Mouse (Mus musculus): ENCODE measurements around the gene Gsk3b. TPM values are rescaled to one million over a fixed set of nuclear protein-coding genes. Genes with fewer than 3 reads are reported as not detected.
A peak's percentile ranks its signal among the peaks of the same experiment; 100 is the strongest.
"Not testable (repeated sequence)": the region's sequence is repeated elsewhere in the genome, so short reads cannot be mapped to it uniquely, and the experiment has no call there.

The Gsk3b gene
- polyA plus RNA-seq, 1 experiment from 2014 or later, result 157 TPM

DNA sequence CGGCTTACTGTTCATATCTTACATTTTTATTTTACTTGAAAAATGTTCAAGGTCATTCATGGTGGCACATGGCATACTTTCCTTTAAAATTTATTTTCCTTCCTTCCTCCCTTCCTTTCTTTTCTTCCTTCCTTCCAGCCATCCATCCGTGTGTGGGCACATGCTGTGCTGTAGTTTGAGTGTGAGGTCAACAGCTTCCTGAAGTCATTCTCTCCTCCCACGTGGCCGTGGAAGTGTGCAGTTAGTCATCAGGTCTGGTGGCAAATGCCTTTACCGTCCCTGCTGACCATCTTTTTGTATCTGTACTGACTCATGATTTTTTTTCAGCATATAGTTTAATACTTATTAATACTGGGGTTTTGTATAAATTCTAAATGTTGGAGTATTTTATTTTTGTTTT is 21.8 kb downstream of the Gsk3b start:
- Histone ChIP-seq H3K9ac (no peak overlapping the region), H3K4me1 (replicated peaks) (peaks cover 30% of the 10 kb centered on the region), H3K27me3 (no peaks in the 10 kb centered on the region), H3K9me3 (no peaks in the 10 kb centered on the region), H3K4me2 (no peak overlapping the region), H3K4me3 (no peak overlapping the region), H3K27ac (no peak overlapping the region), H3K36me3 (peaks cover 8% of the 10 kb centered on the region; the same call in 1 of the 2 replicates)
- no peak for ATAC-seq (ENCODE audit: low FRiP score)
- 63% methylated on average over 5 of the region's 5 CpGs for WGBS

- no peak for ATAC-seq (ENCODE audit: low FRiP score)
Measured at GRCm38 (mm10) chr16:38114074-38114473, 25.3 kb downstream of the Gsk3b start.

DNA sequence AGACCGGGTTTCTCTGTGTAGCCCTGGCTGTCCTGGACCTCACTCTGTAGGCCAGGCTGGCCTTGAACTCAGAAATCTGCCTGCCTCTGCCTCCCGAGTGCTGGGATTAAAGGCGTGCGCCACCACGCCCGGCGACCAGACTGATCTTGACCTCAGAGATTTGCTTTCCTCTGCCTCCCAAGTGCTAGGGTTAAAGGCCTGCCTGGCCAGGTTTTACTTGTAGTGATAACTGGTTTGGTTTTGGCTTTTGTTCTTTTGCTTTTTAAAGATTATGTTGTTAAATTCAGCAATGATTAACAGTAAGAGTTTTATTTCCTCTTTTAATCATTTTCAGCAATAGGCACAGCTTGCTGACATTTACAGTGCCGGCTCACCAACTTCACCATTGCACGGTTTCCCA is 29.1 kb downstream of the Gsk3b start:
- H3K4me3 ChIP-seq; ATAC-seq (ENCODE audit: low FRiP score); H3K27ac ChIP-seq; H3K4me2 ChIP-seq; H3K9me3 ChIP-seq; H3K36me3 ChIP-seq; H3K9ac ChIP-seq; H3K27me3 ChIP-seq: not testable (repeated sequence)
- H3K4me1 ChIP-seq (replicated peaks), result peaks cover 36% of the 10 kb centered on the region
- 93% methylated on average over 9 of the region's 9 CpGs for WGBS

More at GRCm38 (mm10) chr16:38114074-38114473, 25.3 kb downstream of the Gsk3b start:
- Histone ChIP-seq H3K4me3 (no peak overlapping the region), H3K4me2 (no peak overlapping the region), H3K9ac (no peak overlapping the region), H3K4me1 (replicated peaks) (peaks cover 37% of the 10 kb centered on the region), H3K36me3 (peaks cover 8% of the 10 kb centered on the region; the same call in 1 of the 2 replicates), H3K27me3 (no peaks in the 10 kb centered on the region), H3K27ac (peak overlapping the region; percentile 4; the same call in 1 of the 2 replicates), H3K9me3 (no peaks in the 10 kb centered on the region)
- WGBS, result 93% methylated on average over 2 of the region's 2 CpGs

DNA sequence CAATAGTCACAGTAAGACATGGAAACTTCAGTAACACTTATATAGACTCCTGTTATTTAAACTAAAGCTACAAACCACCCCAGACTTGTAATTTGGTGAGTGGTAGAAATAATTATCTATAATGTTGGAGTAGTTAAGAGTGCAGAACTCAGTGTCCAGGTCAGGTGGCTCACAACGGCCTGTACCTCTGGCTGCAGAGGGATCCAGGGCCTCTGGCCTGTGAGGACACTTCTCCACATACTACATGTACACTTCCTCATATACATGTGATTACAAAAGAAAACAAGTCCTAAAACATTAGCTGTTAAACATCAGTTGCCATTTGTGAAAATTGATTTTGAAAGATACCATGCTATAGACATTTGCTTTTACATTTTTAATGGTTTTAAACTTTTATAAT is 29.9 kb downstream of the Gsk3b start:
- H3K9ac ChIP-seq, result no peak overlapping the region
- no peak for ATAC-seq (ENCODE audit: low FRiP score)
- peaks cover 7% of the 10 kb centered on the region; the same call in 1 of the 2 replicates for H3K36me3 ChIP-seq
- H3K27ac ChIP-seq, result no peak overlapping the region
- H3K4me2 ChIP-seq, result no peak overlapping the region
- WGBS, result 85% methylated on average over 1 of the region's 1 CpGs
- no peak overlapping the region for H3K4me3 ChIP-seq
- peaks cover 36% of the 10 kb centered on the region for H3K4me1 ChIP-seq (replicated peaks)
- H3K27me3 ChIP-seq, result no peaks in the 10 kb centered on the region
- no peaks in the 10 kb centered on the region for H3K9me3 ChIP-seq

- Histone ChIP-seq H3K27me3 (no peaks in the 10 kb centered on the region), H3K4me3 (no peak overlapping the region), H3K9me3 (no peaks in the 10 kb centered on the region), H3K9ac (no peak overlapping the region), H3K4me1 (replicated peaks) (peaks cover 30% of the 10 kb centered on the region), H3K27ac (no peak overlapping the region), H3K4me2 (no peak overlapping the region), H3K36me3 (peaks cover under 1% of the 10 kb centered on the region; the same call in 1 of the 2 replicates)
- WGBS, result 95% methylated on average over 5 of the region's 5 CpGs
- ATAC-seq (ENCODE audit: low FRiP score), result no peak
Measured at GRCm38 (mm10) chr16:38119286-38119685, 30.5 kb downstream of the Gsk3b start.

GRCm38 (mm10) chr16:38129171-38129570 is 40.4 kb downstream of the Gsk3b start:
- H3K9me3 ChIP-seq, result no peaks in the 10 kb centered on the region
- no peak for ATAC-seq (ENCODE audit: low FRiP score)
- H3K9ac ChIP-seq, result no peak overlapping the region
- 74% methylated on average over 5 of the region's 5 CpGs for WGBS
- H3K4me2 ChIP-seq, result no peak overlapping the region
- H3K36me3 ChIP-seq, result no peaks in the 10 kb centered on the region
- H3K4me3 ChIP-seq, result no peak overlapping the region
- H3K27me3 ChIP-seq, result no peaks in the 10 kb centered on the region
- no peak overlapping the region for H3K27ac ChIP-seq
- H3K4me1 ChIP-seq (replicated peaks), result peaks cover 42% of the 10 kb centered on the region

DNA sequence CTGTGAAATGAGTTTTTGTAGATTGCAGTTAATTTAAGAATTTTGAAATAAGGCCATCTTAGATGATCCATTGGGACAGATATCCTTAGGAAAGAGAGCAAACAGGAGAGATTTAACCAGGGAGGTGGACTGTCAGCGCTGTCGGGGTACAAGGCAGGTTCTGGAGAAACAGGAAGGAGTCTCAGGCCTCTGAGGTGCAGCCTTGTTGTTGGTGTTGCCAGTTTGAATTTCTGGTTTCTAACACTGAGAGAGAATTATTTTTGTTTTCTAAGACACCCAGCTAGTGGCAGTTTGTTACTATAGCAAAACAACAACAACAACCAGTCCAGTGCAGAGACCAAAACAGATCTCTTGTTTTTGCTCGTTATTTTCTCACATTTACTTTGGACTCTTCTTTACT is 42.2 kb downstream of the Gsk3b start:
- no peak for ATAC-seq (ENCODE audit: low FRiP score)
- Histone ChIP-seq H3K9ac (no peak overlapping the region), H3K27ac (no peak overlapping the region), H3K4me2 (no peak overlapping the region), H3K9me3 (no peaks in the 10 kb centered on the region), H3K4me3 (no peak overlapping the region), H3K27me3 (no peaks in the 10 kb centered on the region), H3K36me3 (no peaks in the 10 kb centered on the region), H3K4me1 (replicated peaks) (peaks cover 43% of the 10 kb centered on the region)
- 87% methylated on average over 3 of the region's 3 CpGs for WGBS

DNA sequence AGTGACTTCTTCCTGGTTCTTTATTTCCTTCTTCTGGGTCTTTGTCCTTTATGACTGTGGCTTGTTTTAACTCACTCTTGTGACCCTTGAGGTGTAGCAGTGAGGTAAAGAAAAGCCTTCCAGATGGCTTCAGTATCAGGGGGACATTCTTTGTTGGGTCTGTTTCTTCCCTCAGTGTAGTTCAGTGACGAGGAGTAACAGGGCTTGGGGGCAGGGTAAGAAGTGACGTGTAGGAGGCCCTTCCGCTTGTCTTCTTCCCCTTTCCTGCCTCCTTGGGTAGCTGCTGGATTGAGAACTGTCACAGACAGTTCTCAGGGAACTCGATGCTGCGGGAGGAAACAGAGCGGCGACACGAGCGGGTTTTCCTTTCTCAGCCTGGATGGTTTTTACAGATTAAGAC is 43.0 kb downstream of the Gsk3b start:
- Histone ChIP-seq H3K9ac (no peak overlapping the region), H3K9me3 (no peaks in the 10 kb centered on the region), H3K27ac (peak overlapping the region; percentile 52; the same call in 1 of the 2 replicates), H3K4me3 (no peak overlapping the region), H3K36me3 (no peaks in the 10 kb centered on the region), H3K27me3 (no peaks in the 10 kb centered on the region), H3K4me2 (0 out of 2 replicates have a peak overlapping the region, but pooled peaks have one; percentile 15), H3K4me1 (replicated peaks) (peaks cover 42% of the 10 kb centered on the region)
- WGBS, result 34% methylated on average over 9 of the region's 9 CpGs
- no peak for ATAC-seq (ENCODE audit: low FRiP score)

DNA sequence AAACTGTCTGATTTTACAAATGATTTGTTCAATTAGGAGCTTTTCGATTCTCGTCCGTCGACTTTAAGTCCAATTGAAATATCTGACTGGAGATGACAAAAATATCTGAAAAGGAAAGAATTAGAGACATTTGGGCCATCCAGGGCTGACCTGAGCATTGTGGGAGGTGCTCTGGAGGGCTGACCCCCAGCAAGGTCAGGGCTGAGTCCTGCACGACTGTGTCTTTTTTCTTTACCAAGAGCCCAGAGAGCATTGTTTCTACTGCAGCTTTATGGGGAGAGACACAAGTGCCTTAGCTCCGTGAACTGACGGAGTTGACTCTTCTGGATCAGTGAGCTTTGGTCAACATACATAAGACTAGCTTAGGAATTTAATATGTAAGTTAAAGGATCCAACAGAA is 43.4 kb downstream of the Gsk3b start:
- H3K27ac ChIP-seq, result peak overlapping the region; percentile 52; the same call in 1 of the 2 replicates

GRCm38 (mm10) chr16:38137296-38137695 is 48.5 kb downstream of the Gsk3b start:
- Histone ChIP-seq H3K4me3 (no peak overlapping the region), H3K27ac (0 out of 2 replicates have a peak overlapping the region, but pooled peaks have one; percentile 35), H3K4me1 (replicated peaks) (peaks cover 52% of the 10 kb centered on the region), H3K4me2 (no peak overlapping the region), H3K9ac (no peak overlapping the region), H3K27me3 (no peaks in the 10 kb centered on the region), H3K9me3 (no peaks in the 10 kb centered on the region), H3K36me3 (no peaks in the 10 kb centered on the region)
- ATAC-seq (ENCODE audit: low FRiP score), result no peak
- WGBS, result 39% methylated on average over 5 of the region's 5 CpGs

More for the DNA sequence above, 43.4 kb downstream of the Gsk3b start:
- Histone ChIP-seq H3K4me1 (replicated peaks) (peaks cover 45% of the 10 kb centered on the region), H3K4me2 (0 out of 2 replicates have a peak overlapping the region, but pooled peaks have one; percentile 15), H3K9me3 (no peaks in the 10 kb centered on the region), H3K36me3 (no peaks in the 10 kb centered on the region), H3K27me3 (no peaks in the 10 kb centered on the region), H3K9ac (no peak overlapping the region), H3K4me3 (no peak overlapping the region)
- no peak for ATAC-seq (ENCODE audit: low FRiP score)
- WGBS, result 50% methylated on average over 7 of the region's 7 CpGs

- Histone ChIP-seq H3K4me1 (replicated peaks) (peaks cover 10% of the 10 kb centered on the region), H3K9ac (no peak overlapping the region), H3K4me3 (no peak overlapping the region), H3K9me3 (no peaks in the 10 kb centered on the region), H3K27ac (no peak overlapping the region), H3K27me3 (no peaks in the 10 kb centered on the region), H3K4me2 (no peak overlapping the region), H3K36me3 (peaks cover 7% of the 10 kb centered on the region)
- WGBS, result 94% methylated on average over 4 of the region's 4 CpGs
- no peak for ATAC-seq (ENCODE audit: low FRiP score)
Measured at GRCm38 (mm10) chr16:38144898-38145297, 56.1 kb downstream of the Gsk3b start.

GRCm38 (mm10) chr16:38150555-38150954 is 61.8 kb downstream of the Gsk3b start:
- Histone ChIP-seq H3K27me3 (no peaks in the 10 kb centered on the region), H3K27ac (no peak overlapping the region), H3K9me3 (no peaks in the 10 kb centered on the region), H3K36me3 (no peaks in the 10 kb centered on the region), H3K4me1 (replicated peaks) (no peaks in the 10 kb centered on the region), H3K4me3 (no peak overlapping the region), H3K4me2 (no peak overlapping the region), H3K9ac (no peak overlapping the region)
- ATAC-seq (ENCODE audit: low FRiP score), result no peak

DNA sequence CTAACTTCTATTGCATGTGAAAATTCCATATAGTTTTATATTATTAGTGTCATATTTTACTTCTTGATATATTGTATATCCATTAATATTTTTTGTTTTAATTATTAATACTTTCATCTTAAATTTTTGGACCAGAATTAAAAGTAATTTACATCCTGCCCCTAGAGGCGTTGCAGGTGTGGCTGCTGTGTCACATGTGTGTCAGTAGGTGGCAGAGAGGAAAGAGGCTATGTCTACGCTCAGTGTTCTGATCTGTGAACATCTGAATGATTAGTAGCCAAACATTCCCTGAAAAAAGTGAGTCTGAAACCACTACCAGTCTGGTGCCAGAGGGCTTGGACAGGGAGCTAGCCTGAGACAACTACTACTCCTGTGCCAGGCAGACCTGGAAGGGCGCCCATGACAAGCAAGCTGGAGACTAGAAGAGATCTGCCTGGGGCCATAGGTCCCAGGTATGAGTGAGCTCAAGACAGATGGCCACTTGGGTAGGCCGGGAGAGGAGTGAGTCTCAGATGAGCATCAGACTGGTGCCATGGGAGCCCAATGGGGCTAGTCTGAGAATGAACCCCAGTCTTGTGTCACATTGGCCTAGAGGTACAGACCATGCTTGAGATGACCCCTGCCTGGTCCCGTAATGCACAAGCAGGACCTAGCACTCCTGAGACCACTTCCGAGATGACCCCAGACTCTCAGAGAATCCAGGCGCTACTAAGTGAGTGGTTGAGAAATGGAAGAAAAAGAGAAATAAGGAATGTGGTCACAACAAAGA is 69.2 kb downstream of the Gsk3b start:
- H3K27me3 ChIP-seq, result no peaks in the 10 kb centered on the region
- ATAC-seq (ENCODE audit: low FRiP score), result peak; percentile 33
- 93% methylated on average over 7 of the region's 7 CpGs for WGBS
- H3K9ac ChIP-seq, result no peak overlapping the region
- H3K4me2 ChIP-seq, result no peak overlapping the region
- no peak overlapping the region for H3K27ac ChIP-seq
- peaks cover 18% of the 10 kb centered on the region for H3K4me1 ChIP-seq (replicated peaks)
- no peak overlapping the region for H3K4me3 ChIP-seq
- H3K9me3 ChIP-seq, result no peaks in the 10 kb centered on the region
- no peaks in the 10 kb centered on the region for H3K36me3 ChIP-seq
